Mouse (Mus musculus) liver, embryonic 16.5 days (tissue): ENCODE measurements around the gene Traf5. TPM values are rescaled to one million over a fixed set of nuclear protein-coding genes. Genes with fewer than 3 reads are reported as not detected.
A peak's percentile ranks its signal among the peaks of the same experiment; 100 is the strongest.

Experiments used
- ATAC-seq: fragments of 200-750 bp; cut with Nextera tagmentation; 2 replicates; pipeline ENCODE4 v1.8.0; 2017; ENCODE audit warnings: low read depth, mild to moderate bottlenecking, moderate number of reproducible peaks, moderate library complexity
- H3K27ac ChIP-seq: fragments of 300-500 bp; sonication (generic); 2 replicates; pipeline ENCODE4 v1.5.1; 2014; ENCODE audit warnings: mild to moderate bottlenecking, low read length
- H3K27me3 ChIP-seq: fragments of 300-500 bp; sonication (generic); 2 replicates; pipeline ENCODE4 v1.6.1; 2014; ENCODE audit warnings: low read depth, low read length, mixed read lengths; ENCODE audit not compliant: control insufficient read depth, insufficient read depth
- H3K36me3 ChIP-seq: fragments of 300-500 bp; sonication (generic); 2 replicates; pipeline ENCODE4 v1.6.1; 2014; ENCODE audit warnings: mild to moderate bottlenecking; ENCODE audit not compliant: control insufficient read depth, insufficient read depth
- H3K4me1 ChIP-seq: fragments of 300-500 bp; sonication (generic); 2 replicates; pipeline ENCODE4 v1.6.1; 2014; ENCODE audit warnings: low read depth, low read length, mixed read lengths; ENCODE audit not compliant: control insufficient read depth
- H3K4me2 ChIP-seq: fragments of 300-500 bp; sonication (generic); 2 replicates; pipeline ENCODE4 v1.6.1; 2014; ENCODE audit warnings: low read depth, low read length, mixed read lengths
- H3K4me3 ChIP-seq: fragments of 300-500 bp; sonication (generic); 2 replicates; pipeline ENCODE4 v1.5.1; 2014; ENCODE audit warnings: low read depth, mild to moderate bottlenecking, low read length
- H3K9ac ChIP-seq: fragments of 300-500 bp; sonication (generic); 2 replicates; pipeline ENCODE4 v1.6.1; 2014; ENCODE audit warnings: low read depth, low read length
- H3K9me3 ChIP-seq: fragments of 300-500 bp; sonication (generic); replicated peaks from 2 replicates; pipeline ENCODE4 v1.6.1; 2016; ENCODE audit warnings: low read length; ENCODE audit not compliant: control insufficient read depth
- WGBS: fragments of 180-500 bp; shearing (Covaris S2); extraction: QIAGEN DNeasy Blood & Tissue Kit; methylation state at CpG from one replicate; pipeline ENCODE4 v1.1.7; 2014; ENCODE audit not compliant: insufficient replicate concordance; 5-methylcytosine and 5-hydroxymethylcytosine counted together
- polyA plus RNA-seq: library from polyadenylated mRNA; unstranded; fragments of >200 nt; fragmentation: Nextera tagmentation; extraction: Ambion mirVana; gene quantifications from 2 replicates; pipeline ENCODE4 v1.2.1, GENCODE M21; 2015

The Traf5 gene
- polyA plus RNA-seq, 1 experiment from 2014 or later = 5.3 TPM

GRCm38 (mm10) chr1:191992040-191992780 is 100.1 kb downstream of the Traf5 start:
- Histone ChIP-seq H3K4me2 (no peak overlapping the region), H3K27me3 (no peaks in the 10 kb centered on the region), H3K27ac (no peak overlapping the region), H3K4me3 (no peak overlapping the region), H3K9ac (no peak overlapping the region), H3K4me1 (peaks cover 21% of the 10 kb centered on the region), H3K36me3 (no peaks in the 10 kb centered on the region; the same call in 1 of the 2 replicates), H3K9me3 (no peaks in the 10 kb centered on the region)
- ATAC-seq = no peak
- 61% methylated on average over 7 of the region's 7 CpGs for WGBS

GRCm38 (mm10) chr1:191989994-191990393 is 102.4 kb downstream of the Traf5 start:
- no peaks in the 10 kb centered on the region for H3K27me3 ChIP-seq
- H3K36me3 ChIP-seq = no peaks in the 10 kb centered on the region
- peaks cover 20% of the 10 kb centered on the region for H3K4me1 ChIP-seq
- peak overlapping the region; percentile 72 for H3K4me3 ChIP-seq
- no peaks in the 10 kb centered on the region for H3K9me3 ChIP-seq
- 0% methylated on average over 22 of the region's 22 CpGs for WGBS
- H3K9ac ChIP-seq = peak overlapping the region; percentile 71
- H3K27ac ChIP-seq = peak overlapping the region; percentile 61; the same call in 1 of the 2 replicates
- peak; percentile 84 for ATAC-seq
- H3K4me2 ChIP-seq = peak overlapping the region; percentile 72

- Histone ChIP-seq H3K27ac (no peak overlapping the region), H3K4me1 (peaks cover 10% of the 10 kb centered on the region), H3K4me2 (peak overlapping the region; percentile 72), H3K9ac (no peak overlapping the region), H3K27me3 (no peaks in the 10 kb centered on the region), H3K4me3 (no peak overlapping the region), H3K9me3 (no peaks in the 10 kb centered on the region), H3K36me3 (no peaks in the 10 kb centered on the region)
- ATAC-seq = no peak
- 61% methylated on average over 5 of the region's 5 CpGs for WGBS
Observed at GRCm38 (mm10) chr1:191989060-191989459, 103.3 kb downstream of the Traf5 start.

GRCm38 (mm10) chr1:191988646-191989045 is 103.7 kb downstream of the Traf5 start:
- Histone ChIP-seq H3K4me1 (peaks cover 10% of the 10 kb centered on the region), H3K36me3 (no peaks in the 10 kb centered on the region), H3K9me3 (no peaks in the 10 kb centered on the region), H3K27ac (no peak overlapping the region), H3K9ac (no peak overlapping the region), H3K4me3 (no peak overlapping the region), H3K4me2 (no peak overlapping the region), H3K27me3 (no peaks in the 10 kb centered on the region)
- WGBS = 74% methylated on average over 3 of the region's 3 CpGs
- no peak for ATAC-seq

DNA sequence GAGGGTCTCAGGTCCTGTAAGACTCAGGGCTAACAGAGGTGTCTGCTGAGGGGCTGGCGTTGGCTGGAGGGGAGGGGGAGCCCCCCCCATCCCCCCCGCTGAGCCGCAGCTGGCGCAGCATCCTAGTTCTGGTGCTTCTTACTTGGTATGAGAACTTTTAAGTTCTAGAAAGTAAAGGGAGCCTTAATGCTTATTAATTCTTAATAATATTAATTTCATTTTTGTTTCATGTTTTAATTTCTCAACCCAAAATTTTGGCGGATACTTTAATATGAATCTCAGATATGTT is 104.9 kb downstream of the Traf5 start:
- H3K9me3 ChIP-seq = no peaks in the 10 kb centered on the region
- no peak for ATAC-seq
- 49% methylated on average over 5 of the region's 5 CpGs for WGBS
- peaks cover 10% of the 10 kb centered on the region for H3K4me1 ChIP-seq
- no peaks in the 10 kb centered on the region for H3K36me3 ChIP-seq
- no peak overlapping the region for H3K9ac ChIP-seq
- no peak overlapping the region for H3K27ac ChIP-seq
- no peak overlapping the region for H3K4me3 ChIP-seq
- H3K4me2 ChIP-seq = no peak overlapping the region
- H3K27me3 ChIP-seq = no peaks in the 10 kb centered on the region

- no peak overlapping the region for H3K4me3 ChIP-seq
- no peaks in the 10 kb centered on the region for H3K36me3 ChIP-seq
- H3K4me2 ChIP-seq = no peak overlapping the region
- 59% methylated on average over 8 of the region's 8 CpGs for WGBS
- H3K9me3 ChIP-seq = no peaks in the 10 kb centered on the region
- no peak for ATAC-seq
- H3K27ac ChIP-seq = no peak overlapping the region
- H3K27me3 ChIP-seq = no peaks in the 10 kb centered on the region
- no peak overlapping the region for H3K9ac ChIP-seq
- peaks cover 10% of the 10 kb centered on the region for H3K4me1 ChIP-seq
Observed at GRCm38 (mm10) chr1:191986674-191987480, 105.5 kb downstream of the Traf5 start.

GRCm38 (mm10) chr1:191981426-191982102 is 110.8 kb downstream of the Traf5 start:
- H3K27me3 ChIP-seq = no peaks in the 10 kb centered on the region
- H3K4me2 ChIP-seq = no peak overlapping the region
- ATAC-seq = peak; percentile 20; the same call in 1 of the 2 replicates
- H3K36me3 ChIP-seq = no peaks in the 10 kb centered on the region
- H3K9ac ChIP-seq = no peak overlapping the region
- no peak overlapping the region for H3K27ac ChIP-seq
- WGBS = 43% methylated on average over 6 of the region's 6 CpGs
- no peak overlapping the region for H3K4me3 ChIP-seq
- H3K9me3 ChIP-seq = no peaks in the 10 kb centered on the region
- no peaks in the 10 kb centered on the region for H3K4me1 ChIP-seq

- H3K4me2 ChIP-seq = no peak within 1 kb of the TSS
- H3K9me3 ChIP-seq = no peaks in the 10 kb centered on the region
- ATAC-seq = no peak
- no peaks in the 10 kb centered on the region for H3K27me3 ChIP-seq
- H3K4me3 ChIP-seq = no peak within 1 kb of the TSS
- H3K9ac ChIP-seq = no peak within 1 kb of the TSS
- no peak within 1 kb of the TSS for H3K27ac ChIP-seq
- 51% methylated on average over 5 of the region's 5 CpGs for WGBS
- no peaks in the 10 kb centered on the region for H3K4me1 ChIP-seq
- H3K36me3 ChIP-seq = no peaks in the 10 kb centered on the region
Observed at GRCm38 (mm10) chr1:191977187-191977586, 115.2 kb downstream of the Traf5 start, which contains the start of gene Rd3. TSS of gene Rd3 (plus strand) at chr1:191977370.
